Mouse (Mus musculus): ENCODE measurements around the gene Kctd20.

The Kctd20 gene

GRCm38 (mm10) chr17:28951831-28952799 lies at the start of gene Kctd20:
Gene Kctd20, plus strand, starts transcription at chr17:28951950.
- peak; percentile 76 for ATAC-seq (ENCODE audit: low TSS enrichment)

GRCm38 (mm10) chr17:28904546-28905376 lies 47.0 kb upstream of the Kctd20 start:
- ATAC-seq (ENCODE audit: low TSS enrichment) = peak; percentile 94

GRCm38 (mm10) chr17:28905377-28905916 lies 46.3 kb upstream of the Kctd20 start:
- ATAC-seq (ENCODE audit: low TSS enrichment) = peak; percentile 28; the same call in 1 of the 2 replicates

GRCm38 (mm10) chr17:28907959-28908358 lies 43.8 kb upstream of the Kctd20 start:
- ATAC-seq (ENCODE audit: low TSS enrichment) = peak; percentile 72

- no peak for ATAC-seq (ENCODE audit: low TSS enrichment)
Measured at GRCm38 (mm10) chr17:28909252-28909941, 42.4 kb upstream of the Kctd20 start.

GRCm38 (mm10) chr17:28910139-28910538 lies 41.6 kb upstream of the Kctd20 start:
- ATAC-seq (ENCODE audit: low TSS enrichment) = no peak

GRCm38 (mm10) chr17:28913200-28913599 lies 38.5 kb upstream of the Kctd20 start:
- ATAC-seq (ENCODE audit: low TSS enrichment) = no peak

- ATAC-seq (ENCODE audit: low TSS enrichment) = no peak
Measured at GRCm38 (mm10) chr17:28913940-28914339, 37.8 kb upstream of the Kctd20 start.

- ATAC-seq (ENCODE audit: low TSS enrichment) = no peak
Measured at GRCm38 (mm10) chr17:28915060-28915628, 36.6 kb upstream of the Kctd20 start, which contains the start of gene 4930539E08Rik. Gene 4930539E08Rik, minus strand, starts transcription at chr17:28915324.

- no peak for ATAC-seq (ENCODE audit: low TSS enrichment)
Measured at GRCm38 (mm10) chr17:28916520-28916919, 35.2 kb upstream of the Kctd20 start.

GRCm38 (mm10) chr17:28921086-28921485 lies 30.7 kb upstream of the Kctd20 start:
- no peak for ATAC-seq (ENCODE audit: low TSS enrichment)

- no peak for ATAC-seq (ENCODE audit: low TSS enrichment)
Measured at GRCm38 (mm10) chr17:28922096-28922495, 29.7 kb upstream of the Kctd20 start.

- ATAC-seq (ENCODE audit: low TSS enrichment) = no peak
Measured at GRCm38 (mm10) chr17:28924957-28925595, 26.7 kb upstream of the Kctd20 start.

- peak; percentile 75; the same call in 1 of the 2 replicates for ATAC-seq (ENCODE audit: low TSS enrichment)
Measured at GRCm38 (mm10) chr17:28926380-28926779, 25.4 kb upstream of the Kctd20 start.

GRCm38 (mm10) chr17:28926866-28927635 lies 24.7 kb upstream of the Kctd20 start:
- peak; percentile 42; the same call in 1 of the 2 replicates for ATAC-seq (ENCODE audit: low TSS enrichment)

GRCm38 (mm10) chr17:28928004-28928403 lies 23.7 kb upstream of the Kctd20 start:
- no peak for ATAC-seq (ENCODE audit: low TSS enrichment)

- no peak for ATAC-seq (ENCODE audit: low TSS enrichment)
Measured at GRCm38 (mm10) chr17:28929369-28929768, 22.4 kb upstream of the Kctd20 start.

- no peak for ATAC-seq (ENCODE audit: low TSS enrichment)
Measured at GRCm38 (mm10) chr17:28930392-28931074, 21.2 kb upstream of the Kctd20 start.

All from frontal cortex, adult (tissue).